Mouse (Mus musculus) cerebellum, postnatal 36 days (tissue): ENCODE data around the gene Ifit3.
"Not testable (repeated sequence)": the region's sequence is repeated elsewhere in the genome, so short reads cannot be mapped to it uniquely, and the experiment has no call there.

Experiments used
- DNase-seq, 2 experiments: peaks; one replicate each; pipeline ENCODE4 v3.0.0; 2021 to 2022; ENCODE audit warnings: mixed read lengths in 2 of 2

Ifit3 gene

DNA sequence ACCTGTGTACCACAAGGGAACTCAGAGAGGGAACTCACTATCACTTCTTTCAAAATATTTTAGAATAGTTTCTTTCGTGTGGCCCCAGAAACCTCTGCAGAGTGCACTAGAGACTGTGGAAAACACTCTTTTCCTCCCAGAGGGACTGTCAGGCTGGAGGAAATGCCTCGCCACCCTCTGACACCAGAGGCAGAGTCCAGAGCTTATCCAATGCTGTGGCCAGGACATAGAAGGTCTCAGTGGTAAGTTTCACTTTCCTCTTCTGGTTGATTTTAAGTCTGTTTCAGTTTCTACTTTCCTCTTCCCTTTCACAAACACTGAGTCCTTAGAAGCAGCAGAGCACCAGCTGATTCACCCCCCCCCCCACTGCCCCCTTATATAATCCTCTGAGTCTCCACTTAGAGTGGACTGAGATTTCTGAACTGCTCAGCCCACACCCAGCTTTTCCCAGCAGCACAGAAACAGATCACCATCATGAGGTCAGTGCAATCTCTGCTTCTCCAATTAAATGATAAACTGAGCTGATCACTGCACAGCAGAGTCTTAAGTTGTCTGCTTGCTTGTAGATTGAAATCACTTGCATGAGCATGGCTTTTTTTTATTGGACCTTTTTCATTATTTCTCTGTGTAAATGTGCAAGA is at the start of gene Ifit3:
TSS of gene Ifit3 (plus strand) at position 406 of the 641 bp plus-strand sequence.
- not testable (repeated sequence) for DNase-seq

DNA sequence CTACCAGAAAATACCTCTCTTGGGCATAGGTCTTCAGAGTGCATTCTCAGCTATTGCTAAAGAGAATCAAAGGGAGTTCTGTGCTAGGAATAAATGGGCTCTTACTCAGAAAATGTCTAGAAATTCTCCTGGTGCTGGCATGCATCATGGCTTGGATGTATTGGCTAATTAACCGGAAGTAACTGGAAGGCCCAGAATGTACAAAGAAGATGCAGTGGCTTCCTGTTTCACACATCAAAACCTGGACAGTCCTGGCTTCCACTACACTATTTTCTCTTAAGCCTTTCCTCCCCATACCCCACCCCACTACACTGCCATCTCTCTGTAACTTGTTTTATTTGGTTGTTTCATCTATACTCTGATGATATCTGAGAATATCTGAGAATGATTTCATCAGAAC is 43.9 kb upstream of the Ifit3 start:
- no peak for DNase-seq

DNA sequence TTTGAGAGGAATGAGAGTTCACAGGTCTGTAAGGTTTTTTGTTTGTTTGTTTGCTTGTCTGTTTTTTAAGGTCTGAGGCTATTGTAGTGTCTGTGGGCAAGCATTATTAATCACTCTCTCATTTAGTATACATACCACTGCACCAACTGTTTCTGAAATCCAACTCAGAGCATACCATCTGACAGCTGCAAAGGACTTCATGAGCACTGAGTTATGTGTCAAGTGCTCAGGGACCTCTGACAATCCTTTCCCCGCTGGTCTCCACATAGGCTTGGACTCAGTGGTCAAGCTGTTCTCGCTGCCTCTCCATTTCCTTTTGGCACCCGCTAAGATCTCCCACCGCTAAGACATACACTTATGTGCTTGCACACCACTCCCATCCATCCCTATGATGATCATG is 37.1 kb upstream of the Ifit3 start:
- no peak for DNase-seq

DNA sequence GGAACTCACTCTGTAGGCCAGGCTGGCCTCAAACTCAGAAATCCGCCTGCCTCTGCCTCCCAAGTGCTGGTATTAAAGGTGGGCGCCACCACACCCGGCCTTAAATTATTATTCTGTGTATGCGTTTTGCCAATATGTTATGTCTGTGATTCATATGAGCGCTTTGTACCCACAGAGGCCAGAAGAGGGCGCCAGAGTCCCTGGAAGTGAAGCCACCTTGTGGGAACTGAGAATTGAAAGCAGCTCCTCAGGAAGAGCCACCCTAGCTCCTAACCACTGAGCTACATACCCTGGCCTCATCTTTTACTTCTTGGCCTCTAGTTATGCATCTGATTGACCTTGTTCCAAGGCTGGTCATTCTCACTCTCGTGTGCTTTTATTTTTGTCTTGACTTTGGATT is 35.4 kb upstream of the Ifit3 start:
- peak; percentile 51 to 57 for DNase-seq

DNA sequence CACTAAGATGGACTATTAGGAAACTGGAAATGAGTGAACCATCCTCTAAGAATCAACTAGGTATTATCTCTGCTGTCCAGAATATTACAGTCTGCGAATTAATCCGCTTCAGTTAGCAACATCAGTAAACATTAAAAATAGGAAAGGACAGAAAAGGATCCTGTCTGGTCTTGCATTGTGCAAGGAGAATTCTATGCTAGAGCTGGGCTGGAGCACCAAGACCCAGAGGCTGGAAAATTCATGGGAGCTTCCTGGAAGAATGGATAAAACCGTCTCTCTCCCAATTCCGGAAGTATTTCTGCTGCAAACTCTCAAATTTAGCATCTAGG is 33.2 kb upstream of the Ifit3 start:
- DNase-seq: no peak

DNA sequence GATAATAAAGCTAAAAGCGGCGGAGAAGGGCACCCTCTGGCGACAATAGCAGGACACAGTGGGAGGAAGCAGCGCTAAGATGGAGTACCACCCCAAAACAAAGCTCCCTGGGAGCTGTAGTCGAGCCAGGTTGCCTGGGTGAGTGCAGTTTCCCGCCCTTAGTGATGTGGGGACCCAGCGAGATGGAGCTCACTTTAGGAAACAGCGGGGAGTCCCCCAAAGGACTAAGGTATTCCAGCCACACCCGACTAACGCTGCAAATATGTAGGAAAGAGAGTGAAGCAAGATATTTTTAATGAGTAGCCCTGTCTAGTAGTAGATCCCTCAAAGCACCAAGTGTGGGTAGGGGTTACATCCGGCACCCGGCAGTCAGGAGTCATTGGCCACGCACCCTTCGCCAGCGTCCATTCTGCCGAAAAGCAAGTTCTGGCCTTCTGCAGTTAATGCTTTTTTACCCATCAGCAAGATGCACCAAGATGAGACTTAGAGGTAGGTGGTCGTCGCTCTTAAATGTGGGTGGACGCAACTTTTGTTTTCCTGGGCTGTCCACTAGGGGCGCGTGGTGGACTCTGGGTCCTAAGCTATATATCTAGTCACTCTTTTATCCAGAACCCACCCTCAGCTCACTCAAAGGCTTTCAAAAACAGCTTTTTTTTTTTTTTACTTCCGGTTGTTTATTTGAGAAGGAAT is 32.7 kb upstream of the Ifit3 start, which contains the start of gene Ifit2:
TSS of gene Ifit2 (plus strand) at position 161 of the 690 bp plus-strand sequence.
- peak; percentile 44 to 47 for DNase-seq

DNA sequence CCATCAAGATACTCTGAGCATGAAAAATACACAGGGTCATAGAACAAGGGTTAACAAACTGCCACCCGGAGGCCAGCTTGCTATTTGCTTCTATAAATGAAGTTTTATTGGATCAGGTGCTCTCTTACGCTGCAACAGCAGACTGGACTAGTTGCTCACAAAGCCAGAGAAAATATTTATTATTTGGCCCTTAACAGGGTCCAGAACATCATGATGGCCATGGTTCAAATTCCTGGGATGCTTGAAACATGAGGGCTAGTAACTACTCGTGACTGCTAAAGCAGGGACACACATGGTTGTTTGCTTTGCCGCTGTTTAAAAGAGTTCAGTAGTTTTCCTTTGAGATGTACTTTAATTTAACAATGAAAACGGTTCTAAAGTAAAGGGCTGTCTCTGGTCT is 31.4 kb upstream of the Ifit3 start:
- no peak for DNase-seq

DNA sequence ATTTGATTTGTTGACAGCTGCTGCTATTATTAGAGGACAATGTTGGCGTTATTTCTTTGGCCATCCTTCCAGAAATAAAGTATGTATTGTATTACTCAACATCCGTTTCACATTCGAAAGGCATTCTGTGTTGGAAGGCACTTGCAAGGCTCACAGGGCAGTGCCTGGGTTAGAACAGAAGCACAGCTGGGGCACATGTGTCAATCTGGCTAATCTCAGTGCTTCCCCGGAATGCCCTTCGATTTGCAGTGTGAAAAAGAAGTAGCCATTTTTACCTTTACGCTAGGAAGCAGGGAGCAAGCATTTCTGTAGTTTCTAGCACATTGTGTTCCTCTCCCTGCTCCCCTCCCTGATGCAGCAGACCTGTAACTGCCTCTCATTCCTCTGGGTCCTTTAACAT is 30.3 kb upstream of the Ifit3 start:
- no peak for DNase-seq

DNA sequence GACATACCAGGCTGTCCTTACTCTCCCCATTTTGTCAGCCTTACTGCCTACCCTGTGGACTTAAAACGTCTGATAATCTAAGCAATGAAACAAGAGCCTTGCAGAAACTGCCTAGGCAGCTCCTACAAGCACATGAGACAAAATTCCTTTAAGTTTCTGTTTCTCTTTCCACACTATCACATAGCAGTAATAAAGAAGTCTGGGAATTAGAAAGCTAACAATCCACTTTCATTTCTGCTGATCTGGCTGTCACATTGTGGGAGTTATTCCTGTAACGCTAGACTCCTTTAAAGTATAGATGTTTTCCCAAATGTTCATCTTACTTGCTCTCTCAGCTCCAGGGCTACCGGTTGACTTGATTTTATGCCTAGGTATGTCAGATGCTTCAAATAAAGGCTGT is 29.8 kb upstream of the Ifit3 start:
- no peak for DNase-seq

DNA sequence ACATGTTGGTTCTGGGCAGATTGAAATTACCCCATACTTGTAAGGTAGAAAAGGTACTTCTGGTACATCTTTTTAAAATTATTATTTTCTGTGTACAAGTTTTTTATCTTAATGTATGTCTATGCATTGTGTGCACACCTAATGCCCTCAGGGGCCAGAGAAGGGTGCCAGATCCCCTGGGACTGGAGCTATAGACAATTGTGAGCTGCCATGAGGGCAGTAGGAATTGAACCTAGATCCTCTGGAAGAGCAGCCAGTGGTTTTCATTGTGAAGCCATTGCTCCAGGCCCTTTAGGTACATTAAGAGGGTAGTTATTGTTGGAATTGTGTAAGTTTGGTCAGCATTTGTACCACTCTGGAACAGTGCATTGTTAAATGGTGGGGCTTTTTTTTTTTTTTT is 29.3 kb upstream of the Ifit3 start:
- DNase-seq: no peak

DNA sequence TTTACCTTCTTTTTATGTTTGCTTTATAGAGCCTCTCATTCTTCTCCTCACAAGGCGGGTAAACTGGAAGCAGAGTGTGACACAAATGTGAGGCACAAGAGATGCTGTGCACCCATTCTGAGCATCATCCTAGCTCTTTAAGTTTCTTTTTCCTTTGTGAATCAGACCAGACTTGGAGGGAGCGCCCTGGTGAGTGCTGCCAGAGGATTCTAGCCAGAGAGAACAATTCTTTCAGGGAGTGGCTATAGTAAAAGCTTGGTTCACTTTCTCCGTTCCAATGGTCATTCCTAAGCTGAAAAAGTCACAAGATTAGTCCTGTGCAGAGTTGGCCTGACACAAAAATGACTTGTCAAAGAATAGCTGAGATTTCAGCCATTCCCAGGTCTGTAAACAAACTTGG is 26.7 kb upstream of the Ifit3 start:
- DNase-seq: no peak

DNA sequence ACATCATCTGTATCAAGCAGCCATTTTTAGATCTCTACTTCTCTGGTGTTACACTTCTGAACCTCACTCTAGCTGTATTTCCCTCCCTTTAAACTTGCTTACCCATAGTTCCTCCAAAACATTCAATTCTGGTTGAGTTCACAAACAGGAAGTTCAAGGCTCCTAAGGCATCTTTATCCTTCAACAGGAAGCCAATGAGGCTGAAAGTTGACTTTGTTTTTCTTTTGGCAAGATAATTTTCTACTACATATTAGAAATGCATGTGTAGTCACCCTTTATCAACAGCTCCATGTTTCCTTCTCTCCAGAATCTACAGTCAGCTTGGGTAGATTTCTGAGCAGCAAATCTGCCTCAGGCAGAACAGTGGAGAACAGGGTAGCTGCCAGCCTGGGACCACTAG is 20.8 kb upstream of the Ifit3 start:
- DNase-seq: no peak

DNA sequence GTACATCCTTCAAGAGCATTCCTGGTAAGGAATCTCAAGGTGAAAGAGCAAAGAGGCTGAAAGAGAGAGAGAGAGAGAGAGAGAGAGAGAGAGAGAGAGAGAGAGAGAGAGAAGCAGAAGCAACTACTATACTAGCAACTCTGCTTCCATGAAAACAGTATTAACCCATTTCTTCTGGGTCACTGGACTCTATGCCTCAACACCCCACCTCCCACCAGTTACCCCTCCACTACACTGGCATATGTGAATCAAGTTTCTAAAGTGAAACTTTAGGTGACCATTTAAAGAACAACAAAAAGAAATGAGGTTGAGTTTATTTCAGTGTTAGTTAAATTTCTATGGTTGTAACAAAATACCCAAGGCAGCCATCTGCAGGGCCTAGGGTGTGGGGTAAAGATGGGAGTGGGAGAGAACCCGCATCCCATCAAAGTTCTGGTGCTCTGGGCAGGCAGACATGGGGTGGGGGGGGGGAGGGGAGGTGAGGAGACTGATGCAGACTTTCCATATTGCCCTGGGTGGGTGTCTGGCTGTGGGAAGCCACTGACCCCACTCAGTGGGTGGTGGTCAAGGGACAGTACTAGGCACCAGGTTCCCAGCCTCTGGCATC is 17.1 kb upstream of the Ifit3 start:
- no peak for DNase-seq

DNA sequence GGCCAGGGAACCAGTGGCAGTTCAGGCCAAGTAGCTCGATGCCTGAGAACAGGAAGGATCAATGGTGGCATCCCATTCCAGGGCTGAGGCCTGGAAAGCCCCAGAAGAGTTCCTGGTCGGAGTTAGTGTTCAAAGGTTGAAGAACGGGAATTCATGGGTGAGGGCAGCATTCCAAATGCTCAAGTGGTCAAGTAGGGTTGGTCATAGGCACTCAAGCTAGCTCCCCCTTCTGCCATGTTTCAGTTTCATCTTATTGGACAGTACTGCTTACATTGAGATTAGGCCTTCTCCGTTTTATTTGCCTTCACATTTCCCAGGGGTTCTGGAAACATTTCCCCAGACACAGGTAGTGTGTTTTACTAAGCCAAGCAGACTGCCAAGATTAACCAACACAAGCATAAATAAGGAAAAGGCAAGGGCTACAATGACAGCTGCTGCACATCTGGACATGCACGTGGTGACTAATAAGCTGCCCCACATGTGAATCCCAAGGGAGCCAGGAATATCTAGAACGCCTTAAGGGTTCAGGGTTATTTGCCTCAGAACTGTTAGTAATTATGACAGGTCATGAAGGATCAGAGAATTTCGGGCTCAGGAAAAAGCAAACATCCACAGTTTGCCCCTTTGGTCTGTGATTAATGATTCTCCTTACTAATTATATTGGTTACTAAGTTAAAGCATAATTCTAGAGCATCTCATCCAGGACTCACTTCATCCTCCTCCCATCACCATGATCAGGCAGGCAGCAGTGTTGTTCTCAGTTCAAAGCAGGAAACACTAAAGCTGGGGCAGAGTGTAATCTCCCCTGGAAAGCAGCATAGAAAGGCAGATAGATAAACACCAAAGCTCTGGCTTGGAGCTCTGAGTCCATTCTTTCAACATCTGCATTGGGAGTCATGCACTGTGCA is 14.1 kb upstream of the Ifit3 start:
- DNase-seq: no peak

DNA sequence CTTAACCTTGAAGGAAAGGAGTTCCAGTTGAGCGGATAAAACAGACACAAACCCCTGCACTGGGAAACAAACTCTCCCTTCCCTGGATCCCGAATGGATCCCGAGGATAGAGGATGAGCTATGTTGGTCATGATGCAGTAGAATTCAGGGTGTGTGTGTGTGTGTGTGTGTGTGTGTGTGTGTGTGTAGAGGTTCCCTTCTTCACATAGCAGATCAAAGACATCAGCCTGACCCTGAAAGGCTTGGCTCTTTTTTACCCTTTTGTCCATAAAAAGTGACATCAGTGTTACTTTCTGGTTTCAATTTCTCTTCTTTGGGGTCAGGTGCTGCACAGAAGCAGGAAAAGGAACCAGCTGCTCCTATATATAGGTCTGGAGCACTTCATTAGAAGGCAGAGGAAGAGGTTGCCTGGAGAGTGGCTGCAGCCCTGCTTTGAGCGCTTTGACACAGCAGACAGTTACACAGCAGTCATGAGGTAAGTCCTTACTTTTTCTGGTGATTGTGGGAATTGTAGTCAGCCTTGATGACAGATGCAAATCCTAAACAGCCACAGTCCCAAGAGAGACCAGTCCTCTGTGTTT is 13.3 kb upstream of the Ifit3 start:
- DNase-seq: no peak

DNA sequence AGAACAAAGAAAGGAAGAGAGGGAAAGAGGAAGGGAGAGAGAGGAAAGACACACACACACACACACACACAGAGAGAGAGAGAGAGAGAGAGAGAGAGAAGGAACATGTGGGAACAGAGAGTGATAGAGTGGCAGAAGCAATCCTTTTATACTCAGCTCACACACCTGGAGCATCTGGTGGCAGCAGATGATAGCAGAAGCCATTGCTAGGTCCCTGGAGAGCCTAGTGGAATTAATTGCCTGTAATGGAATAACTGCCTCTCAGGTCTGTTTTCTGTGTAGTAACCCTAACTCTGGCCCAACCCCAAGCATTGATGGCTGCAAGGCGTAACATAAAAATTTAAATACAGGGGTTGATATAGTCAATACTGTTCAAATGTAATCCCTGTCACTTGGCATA is 12.3 kb upstream of the Ifit3 start:
- no peak for DNase-seq

DNA sequence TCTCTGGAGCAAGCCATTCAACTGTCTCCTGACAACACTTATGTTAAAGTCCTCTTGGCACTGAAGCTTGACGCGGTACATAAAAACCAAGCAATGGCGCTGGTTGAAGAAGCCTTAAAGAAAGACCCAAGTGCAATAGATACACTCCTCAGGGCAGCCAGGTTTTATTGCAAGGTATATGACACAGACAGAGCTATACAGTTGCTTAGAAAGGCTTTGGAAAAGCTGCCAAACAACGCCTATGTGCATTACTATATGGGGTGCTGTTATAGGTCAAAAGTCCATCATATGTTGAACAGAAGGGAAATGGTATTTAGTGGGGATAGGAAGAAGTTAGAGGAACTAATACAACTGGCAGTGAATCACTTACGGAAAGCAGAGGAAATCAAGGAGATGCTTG is 9.7 kb upstream of the Ifit3 start:
- no peak for DNase-seq

DNA sequence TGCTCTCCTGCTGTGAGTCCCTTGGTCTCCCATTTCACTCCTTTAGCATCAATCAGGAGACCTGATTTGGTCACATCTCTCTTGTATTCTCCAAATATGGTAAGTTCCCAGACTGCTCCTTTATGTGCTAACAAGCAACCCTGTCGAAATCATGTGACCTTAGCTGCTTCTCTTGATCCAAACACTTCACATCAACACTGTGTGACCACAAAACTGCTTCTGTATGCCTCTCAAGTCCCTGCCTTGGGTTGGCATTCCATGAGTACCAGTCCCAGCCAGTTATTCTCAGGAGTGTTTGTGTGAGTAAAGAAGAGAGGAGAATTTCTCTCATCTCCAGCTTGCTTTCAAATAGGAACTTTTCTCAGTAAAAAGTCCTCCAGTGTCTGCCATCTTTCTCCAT is 6.2 kb upstream of the Ifit3 start:
- DNase-seq: no peak

DNA sequence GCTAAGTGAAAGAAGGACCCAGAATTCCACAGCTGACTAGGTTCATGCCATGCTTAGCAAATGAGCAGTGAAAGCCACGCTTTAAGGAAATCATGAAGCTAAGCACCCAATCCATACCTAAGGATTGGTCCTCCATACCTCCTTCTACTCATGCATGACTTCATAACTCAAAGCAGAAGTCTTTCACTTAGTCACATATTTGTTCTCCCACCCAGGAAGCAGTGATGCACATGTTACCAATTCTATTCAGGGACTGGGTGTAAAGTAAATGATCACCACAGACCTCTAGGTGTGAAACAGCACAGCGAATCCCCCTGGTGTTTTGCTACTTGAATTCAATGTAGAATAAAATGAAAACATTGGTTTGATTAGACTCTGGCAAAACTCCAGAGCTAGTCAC is 635 bp upstream of the Ifit3 start:
- not testable (repeated sequence) for DNase-seq

DNA sequence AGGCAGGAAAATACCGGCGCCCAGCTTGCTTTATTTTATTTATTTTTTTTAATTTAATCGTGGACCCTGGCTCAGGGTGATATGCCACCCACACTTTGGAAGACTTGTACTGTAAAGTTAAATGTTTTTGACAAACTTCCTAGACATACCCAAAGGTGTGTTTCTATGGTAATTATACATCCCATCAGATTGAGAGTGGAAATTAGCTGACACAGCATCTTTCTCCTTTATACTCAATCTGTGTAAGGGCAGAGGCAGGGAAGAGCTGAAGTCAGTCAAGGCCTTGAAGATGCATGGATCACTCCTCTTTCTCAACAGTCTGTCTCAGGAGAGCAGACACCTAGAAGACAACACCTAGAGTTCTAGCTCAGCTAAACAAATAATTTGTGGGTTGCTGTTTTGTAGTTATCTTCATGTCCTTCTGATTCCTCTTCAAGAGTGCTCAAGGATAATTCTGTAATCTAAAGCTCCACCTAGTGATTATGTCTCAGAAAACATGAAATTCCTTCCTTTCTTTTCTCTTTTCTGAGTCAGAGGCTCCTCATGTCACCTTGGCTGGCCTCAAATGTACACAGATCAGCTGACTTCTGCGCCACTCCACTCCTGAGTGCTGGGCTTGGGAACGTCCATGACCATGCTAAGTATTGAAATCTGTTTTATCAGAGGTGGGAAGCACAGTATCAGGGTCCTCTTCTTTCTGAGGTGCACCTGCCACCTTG is 2.6 kb downstream of the Ifit3 start:
- not testable (repeated sequence) for DNase-seq

DNA sequence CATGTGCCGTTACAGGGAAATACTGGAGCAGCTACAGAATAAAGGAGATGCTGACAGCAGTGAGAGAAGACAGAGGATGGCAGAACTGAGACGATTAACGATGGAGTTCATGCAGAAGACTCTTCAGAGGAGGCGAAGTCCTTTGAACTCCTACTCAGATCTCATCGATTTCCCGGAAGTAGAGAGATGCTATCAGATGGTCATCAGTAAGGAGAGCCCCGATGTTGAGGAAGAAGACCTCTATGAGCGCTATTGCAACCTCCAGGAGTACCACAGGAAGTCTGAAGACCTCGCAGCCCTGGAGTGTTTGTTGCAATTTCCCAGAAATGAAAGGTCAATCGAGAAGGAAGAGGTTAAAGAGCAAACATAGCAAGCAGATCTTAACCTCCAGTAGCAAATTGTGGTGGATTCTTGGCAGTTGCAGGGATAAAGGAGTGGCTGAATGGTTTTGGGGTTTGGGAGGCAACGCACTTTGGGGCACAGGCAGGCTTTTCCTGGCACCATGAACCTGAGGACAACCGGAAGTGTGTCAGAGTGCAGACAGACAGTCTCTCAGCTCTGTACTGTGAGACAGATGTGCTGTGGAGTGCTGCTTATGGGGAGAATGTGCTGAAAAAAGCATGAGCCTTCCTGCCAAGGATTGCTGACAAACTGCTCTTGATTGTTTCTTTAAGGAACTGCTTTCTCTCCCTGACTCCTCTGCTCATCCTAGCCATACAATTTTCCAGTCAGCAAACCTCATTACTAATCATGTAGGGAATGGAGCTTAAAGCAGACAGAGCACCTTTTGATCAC is 4.8 kb downstream of the Ifit3 start:
- DNase-seq: not testable (repeated sequence)
